Mouse (Mus musculus): ENCODE data around the gene Traf5. TPM values are rescaled to one million over a fixed set of nuclear protein-coding genes. Genes with fewer than 3 reads are reported as not detected.

Traf5 gene
- total RNA-seq, 2 experiments from 2014 or later: 2.7 to 2.8 TPM

GRCm38 (mm10) chr1:192089208-192090166 lies 2.9 kb downstream of the Traf5 start:
- no peak for TF ChIP-seq CTCF (IDR thresholded peaks at IDR 0.05)
- intact Hi-C loops (cut with DNase I): no loop called here
- Histone ChIP-seq H3K4me3 (peak overlapping the region; percentile 82; the same call in 1 of the 2 replicates), H3K27ac (peak overlapping the region; percentile 89)
- peak; percentile 37 for DNase-seq

- H3K27ac ChIP-seq: 0 out of 2 replicates have a peak overlapping the region, but pooled peaks have one; percentile 17
- H3K4me3 ChIP-seq: no peak overlapping the region
- TF ChIP-seq CTCF (IDR thresholded peaks at IDR 0.05): no peak
- intact Hi-C loops (cut with DNase I): no loop called here
- peak; percentile 44 for DNase-seq
Observed at GRCm38 (mm10) chr1:192088011-192088410, 4.3 kb downstream of the Traf5 start.

- intact Hi-C loops (cut with DNase I): no loop called here
- DNase-seq: no peak
- no peak for TF ChIP-seq CTCF (IDR thresholded peaks at IDR 0.05)
- H3K4me3 ChIP-seq: no peak overlapping the region
- no peak overlapping the region for H3K27ac ChIP-seq
Observed at GRCm38 (mm10) chr1:192087098-192087497, 5.3 kb downstream of the Traf5 start.

GRCm38 (mm10) chr1:192086279-192087037 lies 5.9 kb downstream of the Traf5 start:
- no peak overlapping the region for H3K4me3 ChIP-seq
- intact Hi-C loops (cut with DNase I): no loop called here
- no peak for TF ChIP-seq CTCF (IDR thresholded peaks at IDR 0.05)
- DNase-seq: no peak
- H3K27ac ChIP-seq: no peak overlapping the region

- intact Hi-C loops (cut with DNase I): no loop called here
- TF ChIP-seq CTCF (IDR thresholded peaks at IDR 0.05): no peak
- DNase-seq: no peak
- Histone ChIP-seq H3K27ac (no peak overlapping the region), H3K4me3 (no peak overlapping the region)
Observed at GRCm38 (mm10) chr1:192085218-192085617, 7.1 kb downstream of the Traf5 start.

- Histone ChIP-seq H3K27ac (no peak overlapping the region), H3K4me3 (no peak overlapping the region)
- intact Hi-C loops (cut with DNase I): no loop called here
- no peak for DNase-seq
- no peak for TF ChIP-seq CTCF (IDR thresholded peaks at IDR 0.05)
Observed at GRCm38 (mm10) chr1:192082646-192083045, 9.7 kb downstream of the Traf5 start.

- no peak for TF ChIP-seq CTCF (IDR thresholded peaks at IDR 0.05)
- intact Hi-C loops (cut with DNase I): no loop called here
- Histone ChIP-seq H3K27ac (no peak overlapping the region), H3K4me3 (no peak overlapping the region)
- DNase-seq: no peak
Observed at GRCm38 (mm10) chr1:192081129-192081528, 11.2 kb downstream of the Traf5 start.

GRCm38 (mm10) chr1:192079121-192079520 lies 13.2 kb downstream of the Traf5 start:
- DNase-seq: no peak
- intact Hi-C loops (cut with DNase I): no loop called here
- Histone ChIP-seq H3K27ac (peak overlapping the region; percentile 74), H3K4me3 (no peak overlapping the region)
- TF ChIP-seq CTCF (IDR thresholded peaks at IDR 0.05): no peak

- intact Hi-C loops (cut with DNase I): no loop called here
Observed at GRCm38 (mm10) chr1:192078406-192078805, 14.0 kb downstream of the Traf5 start.

GRCm38 (mm10) chr1:192076796-192077535 lies 15.4 kb downstream of the Traf5 start:
- peak; percentile 57 for DNase-seq
- TF ChIP-seq CTCF (IDR thresholded peaks at IDR 0.05): no peak
- Histone ChIP-seq H3K27ac (peak overlapping the region; percentile 74), H3K4me3 (no peak overlapping the region)
- intact Hi-C loops (cut with DNase I): no loop called here

More at GRCm38 (mm10) chr1:192078406-192078805, 14.0 kb downstream of the Traf5 start:
- peak; percentile 57 for DNase-seq
- no peak overlapping the region for H3K4me3 ChIP-seq
- peak overlapping the region; percentile 74 for H3K27ac ChIP-seq
- TF ChIP-seq CTCF (IDR thresholded peaks at IDR 0.05): no peak

- intact Hi-C loops (cut with DNase I): no loop called here
Observed at GRCm38 (mm10) chr1:192076101-192076500, 16.3 kb downstream of the Traf5 start.

GRCm38 (mm10) chr1:192074824-192075223 lies 17.5 kb downstream of the Traf5 start:
- intact Hi-C loops (cut with DNase I): no loop called here
- DNase-seq: no peak
- no peak overlapping the region for H3K4me3 ChIP-seq
- peak overlapping the region; percentile 57 for H3K27ac ChIP-seq
- TF ChIP-seq CTCF (IDR thresholded peaks at IDR 0.05): no peak

More at GRCm38 (mm10) chr1:192076101-192076500, 16.3 kb downstream of the Traf5 start:
- no peak for DNase-seq
- Histone ChIP-seq H3K4me3 (no peak overlapping the region), H3K27ac (no peak overlapping the region; the same call in 1 of the 2 replicates)
- TF ChIP-seq CTCF (IDR thresholded peaks at IDR 0.05): no peak
